Mouse (Mus musculus) stomach, embryonic 16.5 days (tissue): ENCODE data around the gene Ly86. TPM values are rescaled to one million over a fixed set of nuclear protein-coding genes. Genes with fewer than 3 reads are reported as not detected.

Source experiments
- ATAC-seq: fragments of 200-750 bp; cut with Nextera tagmentation; 2 replicates; pipeline ENCODE4 v1.8.0; 2017; ENCODE audit warnings: moderate number of reproducible peaks, moderate TSS enrichment; ENCODE audit not compliant: insufficient read depth, low FRiP score
- H3K27ac ChIP-seq: fragments of 300-500 bp; sonication (generic); 2 replicates; pipeline ENCODE4 v1.5.1; 2014; ENCODE audit warnings: low read length
- H3K27me3 ChIP-seq: fragments of 300-500 bp; sonication (generic); 2 replicates; pipeline ENCODE4 v1.6.1; 2014; ENCODE audit warnings: low read length, control low read depth, mixed read lengths; ENCODE audit not compliant: control insufficient read depth, insufficient read depth
- H3K36me3 ChIP-seq: fragments of 300-500 bp; sonication (generic); 2 replicates; pipeline ENCODE4 v1.6.1; 2014; ENCODE audit warnings: low read length; ENCODE audit not compliant: control insufficient read depth, insufficient read depth
- H3K4me1 ChIP-seq: fragments of 300-500 bp; sonication (generic); 2 replicates; pipeline ENCODE4 v1.6.1; 2014; ENCODE audit warnings: low read length, control low read depth, mixed read lengths; ENCODE audit not compliant: control insufficient read depth, insufficient read depth
- H3K4me2 ChIP-seq: fragments of 300-500 bp; sonication (generic); 2 replicates; pipeline ENCODE4 v1.6.1; 2014; ENCODE audit warnings: low read depth, low read length, mixed read lengths
- H3K4me3 ChIP-seq: fragments of 300-500 bp; sonication (generic); replicated peaks from 2 replicates; pipeline ENCODE4 v1.5.1; 2014; ENCODE audit warnings: mild to moderate bottlenecking, low read length
- H3K9ac ChIP-seq: fragments of 300-500 bp; sonication (generic); 2 replicates; pipeline ENCODE4 v1.6.1; 2014; ENCODE audit warnings: low read length
- H3K9me3 ChIP-seq: fragments of 300-500 bp; sonication (generic); replicated peaks from 2 replicates; pipeline ENCODE4 v1.6.1; 2016; ENCODE audit warnings: low read length, control low read depth; ENCODE audit not compliant: control insufficient read depth
- WGBS: fragments of 180-500 bp; shearing (Covaris S2); extraction: QIAGEN DNeasy Blood & Tissue Kit; methylation state at CpG from one replicate; pipeline ENCODE4 v1.1.7; 2014; 5-methylcytosine and 5-hydroxymethylcytosine counted together
- polyA plus RNA-seq: library from polyadenylated mRNA; unstranded; fragments of >200 nt; fragmentation: Nextera tagmentation; extraction: Ambion mirVana; gene quantifications from 2 replicates; pipeline ENCODE4 v1.2.1, GENCODE M21; 2015

Ly86 gene
- polyA plus RNA-seq, 1 experiment from 2014 or later = 10.1 TPM

GRCm38 (mm10) chr13:37403708-37404107 lies 58.7 kb downstream of the Ly86 start:
- no peak overlapping the region for H3K27ac ChIP-seq
- no peak overlapping the region for H3K4me3 ChIP-seq
- no peak overlapping the region for H3K4me2 ChIP-seq
- H3K9me3 ChIP-seq = no peaks in the 10 kb centered on the region
- H3K36me3 ChIP-seq = no peaks in the 10 kb centered on the region
- H3K27me3 ChIP-seq = no peaks in the 10 kb centered on the region
- no peaks in the 10 kb centered on the region for H3K4me1 ChIP-seq
- H3K9ac ChIP-seq = no peak overlapping the region
- no peak for ATAC-seq
- WGBS = 86% methylated on average over 2 of the region's 2 CpGs

GRCm38 (mm10) chr13:37415696-37416095 lies 70.7 kb downstream of the Ly86 start:
- Histone ChIP-seq H3K4me2 (no peak overlapping the region), H3K27ac (no peak overlapping the region), H3K27me3 (no peaks in the 10 kb centered on the region), H3K9ac (no peak overlapping the region), H3K4me1 (no peaks in the 10 kb centered on the region), H3K36me3 (no peaks in the 10 kb centered on the region), H3K9me3 (no peaks in the 10 kb centered on the region), H3K4me3 (no peak overlapping the region)
- ATAC-seq = no peak
- WGBS = 97% methylated on average over 1 of the region's 1 CpGs

GRCm38 (mm10) chr13:37423416-37423815 lies 78.4 kb downstream of the Ly86 start:
- Histone ChIP-seq H3K27ac (no peak overlapping the region), H3K9me3 (peaks cover 5% of the 10 kb centered on the region), H3K4me2 (no peak overlapping the region), H3K4me1 (no peaks in the 10 kb centered on the region), H3K36me3 (no peaks in the 10 kb centered on the region), H3K9ac (no peak overlapping the region), H3K27me3 (no peaks in the 10 kb centered on the region), H3K4me3 (no peak overlapping the region)
- 78% methylated on average over 6 of the region's 6 CpGs for WGBS
- no peak for ATAC-seq

- ATAC-seq = no peak
- Histone ChIP-seq H3K27me3 (no peaks in the 10 kb centered on the region), H3K4me2 (no peak overlapping the region), H3K27ac (no peak overlapping the region), H3K36me3 (no peaks in the 10 kb centered on the region), H3K4me1 (no peaks in the 10 kb centered on the region), H3K9me3 (peaks cover 5% of the 10 kb centered on the region), H3K9ac (no peak overlapping the region), H3K4me3 (no peak overlapping the region)
- 92% methylated on average over 6 of the region's 6 CpGs for WGBS
Observed at GRCm38 (mm10) chr13:37424904-37425303, 79.9 kb downstream of the Ly86 start.

- H3K27me3 ChIP-seq = no peaks in the 10 kb centered on the region
- WGBS = 70% methylated on average over 3 of the region's 3 CpGs
- H3K4me2 ChIP-seq = no peak overlapping the region
- H3K36me3 ChIP-seq = no peaks in the 10 kb centered on the region
- H3K4me3 ChIP-seq = no peak overlapping the region
- no peak overlapping the region for H3K27ac ChIP-seq
- H3K9ac ChIP-seq = no peak overlapping the region
- H3K9me3 ChIP-seq = peaks cover 5% of the 10 kb centered on the region
- no peak for ATAC-seq
- no peaks in the 10 kb centered on the region for H3K4me1 ChIP-seq
Observed at GRCm38 (mm10) chr13:37425406-37425805, 80.4 kb downstream of the Ly86 start.

- H3K4me1 ChIP-seq = no peaks in the 10 kb centered on the region
- no peaks in the 10 kb centered on the region for H3K27me3 ChIP-seq
- H3K36me3 ChIP-seq = no peaks in the 10 kb centered on the region
- WGBS = 43% methylated on average over 12 of the region's 12 CpGs
- no peak overlapping the region for H3K27ac ChIP-seq
- H3K9ac ChIP-seq = no peak overlapping the region
- ATAC-seq = peak; percentile 66
- peaks cover 5% of the 10 kb centered on the region for H3K9me3 ChIP-seq
- H3K4me2 ChIP-seq = 0 out of 2 replicates have a peak overlapping the region, but pooled peaks have one; percentile 1
- no peak overlapping the region for H3K4me3 ChIP-seq
Observed at GRCm38 (mm10) chr13:37426578-37427336, 81.7 kb downstream of the Ly86 start.

- Histone ChIP-seq H3K9ac (no peak overlapping the region), H3K4me3 (no peak overlapping the region), H3K4me2 (no peak overlapping the region), H3K27ac (no peak overlapping the region), H3K4me1 (no peaks in the 10 kb centered on the region), H3K36me3 (no peaks in the 10 kb centered on the region), H3K9me3 (peaks cover 5% of the 10 kb centered on the region), H3K27me3 (no peaks in the 10 kb centered on the region)
- WGBS = 68% methylated on average over 3 of the region's 3 CpGs
- ATAC-seq = no peak
Observed at GRCm38 (mm10) chr13:37428496-37428895, 83.5 kb downstream of the Ly86 start.

- Histone ChIP-seq H3K4me2 (no peak overlapping the region), H3K9me3 (no peaks in the 10 kb centered on the region), H3K27me3 (no peaks in the 10 kb centered on the region), H3K4me1 (no peaks in the 10 kb centered on the region), H3K4me3 (no peak overlapping the region), H3K9ac (no peak overlapping the region), H3K36me3 (no peaks in the 10 kb centered on the region), H3K27ac (no peak overlapping the region)
- 64% methylated on average over 8 of the region's 8 CpGs for whole genome bisulfite sequencing
- no peak for ATAC-seq
Observed at GRCm38 (mm10) chr13:37429661-37430271, 84.8 kb downstream of the Ly86 start.

GRCm38 (mm10) chr13:37431707-37432106 lies 86.7 kb downstream of the Ly86 start:
- Histone ChIP-seq H3K9ac (no peak overlapping the region), H3K9me3 (no peaks in the 10 kb centered on the region), H3K4me1 (no peaks in the 10 kb centered on the region), H3K27me3 (peaks cover 6% of the 10 kb centered on the region), H3K36me3 (no peaks in the 10 kb centered on the region), H3K4me3 (no peak overlapping the region), H3K4me2 (no peak overlapping the region), H3K27ac (no peak overlapping the region)
- WGBS = 88% methylated on average over 2 of the region's 2 CpGs
- ATAC-seq = no peak
